Mouse (Mus musculus): ENCODE measurements around the gene Fgf22. TPM values are rescaled to one million over a fixed set of nuclear protein-coding genes. Genes with fewer than 3 reads are reported as not detected.

Gene Fgf22
- not detected for total RNA-seq (2018; cell fraction: chromatin; rRNA removed)
- total RNA-seq (2018; cell fraction: cytosol; rRNA removed), result not detected
- not detected for total RNA-seq (2018; cell fraction: nucleus; rRNA removed)
- polyA plus RNA-seq (2018), result not detected in 3 replicates

GRCm38 (mm10) chr10:79754856-79755516, at the start of gene Fgf22:
TSS of gene Fgf22 (plus strand) at chr10:79755076.
- Histone ChIP-seq H3K79me2 (ENCODE audit: inconsistent target) (no peaks in the 10 kb centered on the region), H3K27ac (no peak within 1 kb of the TSS), H3K36me3 (ENCODE audit: inconsistent target) (peaks cover 8% of the 10 kb centered on the region; the same call in 1 of the 2 replicates), H3K4me3 (ENCODE audit: inconsistent target) (no peak within 1 kb of the TSS)
- WGBS (ENCODE audit: missing documents), result 13% methylated on average over 36 of the region's 36 CpGs

- Histone ChIP-seq H3K79me2 (ENCODE audit: inconsistent target) (peaks cover 52% of the 10 kb centered on the region), H3K27ac (no peak overlapping the region), H3K4me3 (ENCODE audit: inconsistent target) (no peak overlapping the region), H3K36me3 (ENCODE audit: inconsistent target) (peaks cover 20% of the 10 kb centered on the region; the same call in 1 of the 2 replicates)
- 94% methylated on average over 4 of the region's 5 CpGs for WGBS (ENCODE audit: missing documents)
Observed at GRCm38 (mm10) chr10:79705951-79706350, 48.9 kb upstream of the Fgf22 start.

- no peak overlapping the region for H3K4me3 ChIP-seq (ENCODE audit: inconsistent target)
- no peak overlapping the region for H3K27ac ChIP-seq
- peaks cover 52% of the 10 kb centered on the region for H3K79me2 ChIP-seq (ENCODE audit: inconsistent target)
- 93% methylated on average over 5 of the region's 5 CpGs for WGBS (ENCODE audit: missing documents)
- peaks cover 26% of the 10 kb centered on the region; the same call in 1 of the 2 replicates for H3K36me3 ChIP-seq (ENCODE audit: inconsistent target)
Observed at GRCm38 (mm10) chr10:79706406-79707094, 48.3 kb upstream of the Fgf22 start.

GRCm38 (mm10) chr10:79707162-79707561, 47.7 kb upstream of the Fgf22 start:
- peaks cover 52% of the 10 kb centered on the region for H3K79me2 ChIP-seq (ENCODE audit: inconsistent target)
- H3K4me3 ChIP-seq (ENCODE audit: inconsistent target), result no peak overlapping the region
- H3K27ac ChIP-seq, result no peak overlapping the region
- 100% methylated on average over 1 of the region's 1 CpGs for WGBS (ENCODE audit: missing documents)
- peaks cover 31% of the 10 kb centered on the region; the same call in 1 of the 2 replicates for H3K36me3 ChIP-seq (ENCODE audit: inconsistent target)

GRCm38 (mm10) chr10:79707759-79708158, 47.1 kb upstream of the Fgf22 start:
- Histone ChIP-seq H3K27ac (no peak overlapping the region), H3K36me3 (ENCODE audit: inconsistent target) (peaks cover 31% of the 10 kb centered on the region; the same call in 1 of the 2 replicates), H3K79me2 (ENCODE audit: inconsistent target) (peaks cover 52% of the 10 kb centered on the region), H3K4me3 (ENCODE audit: inconsistent target) (no peak overlapping the region)
- WGBS (ENCODE audit: missing documents), result 83% methylated on average over 4 of the region's 4 CpGs

- WGBS (ENCODE audit: missing documents), result 94% methylated on average over 19 of the region's 21 CpGs
- Histone ChIP-seq H3K79me2 (ENCODE audit: inconsistent target) (peaks cover 52% of the 10 kb centered on the region), H3K4me3 (ENCODE audit: inconsistent target) (no peak overlapping the region), H3K36me3 (ENCODE audit: inconsistent target) (peaks cover 31% of the 10 kb centered on the region; the same call in 1 of the 2 replicates), H3K27ac (no peak overlapping the region)
Observed at GRCm38 (mm10) chr10:79708668-79709067, 46.2 kb upstream of the Fgf22 start.

GRCm38 (mm10) chr10:79709307-79709706, 45.6 kb upstream of the Fgf22 start:
- H3K27ac ChIP-seq, result no peak overlapping the region
- 94% methylated on average over 7 of the region's 7 CpGs for WGBS (ENCODE audit: missing documents)
- peaks cover 31% of the 10 kb centered on the region; the same call in 1 of the 2 replicates for H3K36me3 ChIP-seq (ENCODE audit: inconsistent target)
- peaks cover 52% of the 10 kb centered on the region for H3K79me2 ChIP-seq (ENCODE audit: inconsistent target)
- H3K4me3 ChIP-seq (ENCODE audit: inconsistent target), result no peak overlapping the region

GRCm38 (mm10) chr10:79712029-79712428, 42.8 kb upstream of the Fgf22 start:
- no peak overlapping the region for H3K4me3 ChIP-seq (ENCODE audit: inconsistent target)
- WGBS (ENCODE audit: missing documents), result 100% methylated on average over 1 of the region's 1 CpGs
- H3K36me3 ChIP-seq (ENCODE audit: inconsistent target), result peaks cover 31% of the 10 kb centered on the region; the same call in 1 of the 2 replicates
- peaks cover 26% of the 10 kb centered on the region for H3K79me2 ChIP-seq (ENCODE audit: inconsistent target)
- no peak overlapping the region for H3K27ac ChIP-seq

DNA sequence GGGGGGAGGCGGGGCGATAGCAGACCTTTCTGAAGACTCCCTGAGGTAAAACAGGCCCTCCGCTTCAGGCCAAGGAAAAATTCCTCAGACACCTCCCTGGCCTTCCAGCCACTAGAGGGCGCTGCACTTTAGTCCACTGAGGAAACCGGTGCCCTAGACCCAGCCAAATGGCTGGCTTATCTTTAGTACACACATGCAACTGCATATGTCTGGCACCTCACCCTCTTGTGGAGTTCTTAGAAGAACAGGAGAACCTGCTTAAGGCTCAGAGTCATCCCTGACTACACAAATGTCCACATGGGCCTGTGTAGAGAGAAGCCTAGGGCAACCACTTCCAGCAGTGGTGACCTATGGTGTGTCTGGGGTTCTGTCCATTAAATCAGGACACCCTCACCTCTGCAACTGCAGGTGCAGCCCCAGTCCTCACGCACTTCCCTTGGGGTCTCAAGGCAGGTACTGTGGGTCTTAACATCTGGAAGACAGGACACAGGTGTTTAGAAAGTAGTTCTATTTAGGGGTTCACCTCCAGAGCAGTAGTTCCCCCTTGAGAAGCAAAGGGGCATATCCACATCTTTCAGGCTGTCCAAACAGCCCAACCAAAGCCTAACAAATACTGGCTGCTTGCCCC, 42.3 kb upstream of the Fgf22 start:
- no peak overlapping the region for H3K27ac ChIP-seq
- H3K36me3 ChIP-seq (ENCODE audit: inconsistent target), result peaks cover 31% of the 10 kb centered on the region; the same call in 1 of the 2 replicates
- WGBS (ENCODE audit: missing documents), result 32% methylated on average over 4 of the region's 6 CpGs
- peaks cover 20% of the 10 kb centered on the region for H3K79me2 ChIP-seq (ENCODE audit: inconsistent target)
- H3K4me3 ChIP-seq (ENCODE audit: inconsistent target), result no peak overlapping the region

DNA sequence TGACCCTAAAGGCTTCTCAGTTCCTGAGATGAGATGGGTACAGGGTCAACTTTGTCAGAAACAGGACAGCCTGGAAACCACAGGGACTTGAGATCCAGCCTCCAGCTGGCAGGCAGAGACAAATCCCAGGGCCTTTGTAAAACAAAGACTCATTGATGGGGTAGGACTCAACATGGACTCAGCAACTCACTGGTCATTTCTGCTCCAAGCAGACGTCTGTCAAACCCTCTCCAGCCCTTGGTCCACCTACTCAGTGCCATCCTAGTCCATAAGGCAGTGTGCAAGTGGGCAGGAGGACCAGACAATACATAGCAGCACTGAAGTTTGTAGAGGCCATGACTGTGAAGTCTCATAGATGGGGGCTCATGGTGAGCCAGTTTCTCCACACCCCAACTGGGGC, 41.7 kb upstream of the Fgf22 start:
- no peak overlapping the region for H3K4me3 ChIP-seq (ENCODE audit: inconsistent target)
- H3K27ac ChIP-seq, result no peak overlapping the region
- H3K79me2 ChIP-seq (ENCODE audit: inconsistent target), result peaks cover 15% of the 10 kb centered on the region
- 45% methylated on average over 1 of the region's 1 CpGs for WGBS (ENCODE audit: missing documents)
- peaks cover 31% of the 10 kb centered on the region; the same call in 1 of the 2 replicates for H3K36me3 ChIP-seq (ENCODE audit: inconsistent target)

DNA sequence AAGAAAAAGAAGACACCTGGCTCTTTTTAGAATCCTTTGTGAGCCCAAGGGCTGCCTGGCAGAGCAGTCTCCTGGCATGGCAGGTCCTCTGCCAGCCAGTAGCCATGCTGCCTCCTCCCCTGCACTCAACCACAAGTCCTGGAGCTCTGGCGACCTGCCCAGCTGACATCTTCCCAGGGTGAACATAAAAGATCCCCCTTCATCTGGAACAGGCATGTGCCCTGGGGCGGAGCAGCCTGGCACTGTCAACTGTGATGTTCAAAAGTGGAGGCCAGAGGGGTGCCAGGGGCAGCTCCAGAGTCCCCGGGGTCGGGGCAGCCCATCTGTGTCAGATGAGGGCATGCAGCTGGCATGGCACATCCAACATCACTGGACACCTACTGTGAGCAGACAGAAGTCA, 39.9 kb upstream of the Fgf22 start:
- no peak overlapping the region for H3K27ac ChIP-seq
- 74% methylated on average over 4 of the region's 4 CpGs for WGBS (ENCODE audit: missing documents)

DNA sequence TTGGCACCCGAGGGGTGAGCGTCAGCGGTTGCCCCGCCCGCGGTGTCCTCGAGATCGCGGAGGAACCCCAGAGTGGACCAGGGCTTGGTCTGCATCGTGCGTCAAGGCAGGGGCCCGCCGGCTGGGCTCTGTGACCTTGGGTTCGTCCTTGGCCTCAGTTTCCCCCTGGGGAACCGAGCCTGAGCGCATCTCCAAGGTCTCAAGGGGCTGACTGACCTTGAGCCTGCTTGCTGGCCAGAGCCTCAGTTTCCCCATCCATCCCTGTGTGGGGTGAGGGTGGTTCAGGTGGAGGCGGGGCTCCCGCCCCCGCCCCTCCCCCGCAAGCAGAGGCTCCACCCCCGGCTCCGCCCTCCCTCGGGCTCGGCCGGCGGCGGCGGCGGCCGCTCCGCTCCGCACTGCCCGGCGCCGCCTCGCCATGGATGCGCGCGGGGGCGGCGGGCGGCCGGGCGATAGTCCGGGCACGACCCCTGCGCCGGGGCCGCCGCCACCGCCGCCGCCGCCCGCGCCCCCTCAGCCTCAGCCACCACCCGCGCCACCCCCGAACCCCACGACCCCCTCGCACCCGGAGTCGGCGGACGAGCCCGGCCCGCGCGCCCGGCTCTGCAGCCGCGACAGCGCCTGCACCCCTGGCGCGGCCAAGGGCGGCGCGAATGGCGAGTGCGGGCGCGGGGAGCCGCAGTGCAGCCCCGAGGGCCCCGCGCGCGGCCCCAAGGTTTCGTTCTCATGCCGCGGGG, 38.5 kb upstream of the Fgf22 start, which contains the start of gene Hcn2:
Hcn2 (plus strand) TSS at position 381 of the 734 bp plus-strand sequence.
- no peak within 1 kb of the TSS for H3K4me3 ChIP-seq (ENCODE audit: inconsistent target)
- no peak within 1 kb of the TSS for H3K27ac ChIP-seq
- 2% methylated on average over 77 of the region's 91 CpGs for WGBS (ENCODE audit: missing documents)
- no peaks in the 10 kb centered on the region for H3K79me2 ChIP-seq (ENCODE audit: inconsistent target)
- 0 out of 2 replicates have a peak, but pooled peaks cover 6% of the 10 kb centered on the region for H3K36me3 ChIP-seq (ENCODE audit: inconsistent target)

More for the DNA sequence above, 39.9 kb upstream of the Fgf22 start:
- Histone ChIP-seq H3K36me3 (ENCODE audit: inconsistent target) (peaks cover 20% of the 10 kb centered on the region; the same call in 1 of the 2 replicates), H3K79me2 (ENCODE audit: inconsistent target) (no peaks in the 10 kb centered on the region), H3K4me3 (ENCODE audit: inconsistent target) (no peak overlapping the region)

- Histone ChIP-seq H3K79me2 (ENCODE audit: inconsistent target) (no peaks in the 10 kb centered on the region), H3K27ac (no peak overlapping the region), H3K4me3 (ENCODE audit: inconsistent target) (no peak overlapping the region), H3K36me3 (ENCODE audit: inconsistent target) (0 out of 2 replicates have a peak, but pooled peaks cover under 1% of the 10 kb centered on the region)
- 0% methylated on average over 42 of the region's 44 CpGs for WGBS (ENCODE audit: missing documents)
Observed at GRCm38 (mm10) chr10:79716988-79717355, 37.9 kb upstream of the Fgf22 start.

Measured in macrophage (primary cell).